Mouse (Mus musculus) right cerebral cortex, postnatal 4 days (tissue): Measurements from ENCODE around the gene Nell2.
A peak's percentile ranks its signal among the peaks of the same experiment; 100 is the strongest.

Experiments used
- DNase-seq: peaks from one replicate; pipeline ENCODE4 v3.0.0-alpha.2; 2022

The Nell2 gene

GRCm38 (mm10) chr15:95070881-95071280 is 457.5 kb downstream of the Nell2 start:
- DNase-seq = no peak

- DNase-seq = no peak
Measured at GRCm38 (mm10) chr15:95068799-95069198, 459.6 kb downstream of the Nell2 start.

- DNase-seq = no peak
Measured at GRCm38 (mm10) chr15:95068023-95068422, 460.3 kb downstream of the Nell2 start.

GRCm38 (mm10) chr15:95055081-95055650 is 473.2 kb downstream of the Nell2 start:
- no peak for DNase-seq

GRCm38 (mm10) chr15:95049171-95049729 is 479.1 kb downstream of the Nell2 start:
- peak; percentile 16 for DNase-seq

- no peak for DNase-seq
Measured at GRCm38 (mm10) chr15:95047486-95047885, 480.9 kb downstream of the Nell2 start.

GRCm38 (mm10) chr15:95044011-95044410 is 484.3 kb downstream of the Nell2 start:
- peak; percentile 22 for DNase-seq

GRCm38 (mm10) chr15:95042437-95042836 is 485.9 kb downstream of the Nell2 start:
- DNase-seq = no peak

- DNase-seq = no peak
Measured at GRCm38 (mm10) chr15:95029487-95029875, 498.9 kb downstream of the Nell2 start.

- DNase-seq = no peak
Measured at GRCm38 (mm10) chr15:95028862-95029486, 499.4 kb downstream of the Nell2 start.
